ENCODE assay signal across 8 mouse cellular contexts in genomic region chr5:151110461-151110908, GRCm38 (mm10).
DNase-seq lines count a peak whose midpoint lies in the region; ATAC-seq and TF ChIP-seq lines count a peak whose summit lies in the region.

No protein-coding gene starts in this region.

- H3K9ac ChIP-seq in stomach, postnatal 0 days (ENCODE audit: low read length), result no peak overlapping the region
- no peak overlapping the region for H3K9ac ChIP-seq in midbrain, embryonic 13.5 days (replicated peaks)

- no peak overlapping the region for H3K4me3 ChIP-seq in stomach, postnatal 0 days (ENCODE audit: low read depth, low read length)
- no peak overlapping the region for H3K4me3 ChIP-seq in midbrain, embryonic 13.5 days (replicated peaks)

- DNase-seq in ovary, postnatal 14 days (ENCODE audit: low spot score), result peak; percentile 27
- no peak for DNase-seq in ovary, postnatal 10 days (ENCODE audit: low spot score)
- DNase-seq in gastrocnemius, postnatal 4 days (ENCODE audit: low spot score in 2 of 2), result peak; percentile 30 to 43
- peak; percentile 42 to 52 for DNase-seq in left cerebral cortex, postnatal 36 days (ENCODE audit: low spot score in 2 of 2)
- no peak for DNase-seq in stomach, postnatal 0 days (ENCODE audit: low spot score)
- DNase-seq in spleen, postnatal 10 days (ENCODE audit: low spot score in 2 of 2), result no peak

- ATAC-seq in stomach, postnatal 0 days (ENCODE audit: low FRiP score, low TSS enrichment), result peak; percentile 32; the same call in 1 of the 2 replicates
- no peak for ATAC-seq in midbrain, embryonic 13.5 days
- no peak for ATAC-seq in monocyte, adult 5-6 weeks (replicated peaks; ENCODE audit: insufficient number of reproducible peaks, low FRiP score, low TSS enrichment, poor library complexity, severe bottlenecking)

- H3K4me2 ChIP-seq in stomach, postnatal 0 days (replicated peaks; ENCODE audit: low read depth), result no peak overlapping the region
- H3K4me2 ChIP-seq in midbrain, embryonic 13.5 days (replicated peaks), result no peak overlapping the region

- 0 out of 2 replicates have a peak, but pooled peaks cover 2% of the 10 kb centered on the region for H3K4me1 ChIP-seq in stomach, postnatal 0 days (replicated peaks; ENCODE audit: control insufficient read depth, insufficient read depth)
- H3K4me1 ChIP-seq in midbrain, embryonic 13.5 days (replicated peaks), result 0 out of 2 replicates have a peak, but pooled peaks cover 4% of the 10 kb centered on the region

- H3K27ac ChIP-seq in stomach, postnatal 0 days (replicated peaks), result no peak overlapping the region
- no peak overlapping the region for H3K27ac ChIP-seq in midbrain, embryonic 13.5 days

- TF ChIP-seq EP300 in stomach, postnatal 0 days (optimal IDR thresholded peaks at IDR 0.05), result no peak

- intact Hi-C loops in left cerebral cortex, postnatal 36 days (cut with DNase I), result no loop called here

- H3K9me3 ChIP-seq in stomach, postnatal 0 days (ENCODE audit: control insufficient read depth, low read length), result no peaks in the 10 kb centered on the region
- H3K9me3 ChIP-seq in midbrain, embryonic 13.5 days, result no peaks in the 10 kb centered on the region

- no peaks in the 10 kb centered on the region for H3K36me3 ChIP-seq in stomach, postnatal 0 days (ENCODE audit: control insufficient read depth, insufficient read depth, low read length)
- H3K36me3 ChIP-seq in midbrain, embryonic 13.5 days, result no peaks in the 10 kb centered on the region

- H3K27me3 ChIP-seq in stomach, postnatal 0 days (ENCODE audit: control insufficient read depth, insufficient read depth, low read length), result no peaks in the 10 kb centered on the region
- H3K27me3 ChIP-seq in midbrain, embryonic 13.5 days, result no peaks in the 10 kb centered on the region

- WGBS in stomach, postnatal 0 days, result 37% methylated on average over 6 of the region's 6 CpGs
- WGBS in midbrain, embryonic 13.5 days, result 44% methylated on average over 6 of the region's 6 CpGs

- TF ChIP-seq CTCF in stomach, postnatal 0 days (IDR thresholded peaks at IDR 0.05; ENCODE audit: low read depth), result no peak

Comparison
In these comparisons a context has a peak if more than half of its experiments do, and no peak if none do; other contexts are left out.
1. DNase-seq: peak in ovary, postnatal 14 days (single experiment), gastrocnemius, postnatal 4 days (2 of 2) and left cerebral cortex, postnatal 36 days (2 of 2); none in ovary, postnatal 10 days (single experiment), stomach, postnatal 0 days (single experiment) and spleen, postnatal 10 days (0 of 2).